Mouse (Mus musculus) bone marrow, adult 2 months (tissue): ENCODE data around the gene Gm5475.

ENCODE experiments used
- CTCF ChIP-seq: fragments of 200-500 bp; IDR thresholded peaks from 2 replicates; pipeline ENCODE4 v1.5.1; 2011; ENCODE audit warnings: low read length, control low read depth; ENCODE audit not compliant: control insufficient read depth, insufficient read depth
- POLR2A ChIP-seq: fragments of 200-500 bp; IDR thresholded peaks from 2 replicates; pipeline ENCODE4 v1.6.1; 2011; ENCODE audit warnings: low read depth, mild to moderate bottlenecking, control low read depth, low read length, borderline replicate concordance; ENCODE audit not compliant: control insufficient read depth

GRCm38 (mm10) chr15:100433234-100433633 is 11.3 kb downstream of the Gm5475 start:
- TF ChIP-seq CTCF, result no peak
- TF ChIP-seq POLR2A, result no peak
